Mouse (Mus musculus) forebrain, embryonic 11.5 days (tissue): ENCODE data around the gene Bicral. TPM values are rescaled to one million over a fixed set of nuclear protein-coding genes. Genes with fewer than 3 reads are reported as not detected.
"Not testable (repeated sequence)": the region's sequence is repeated elsewhere in the genome, so short reads cannot be mapped to it uniquely, and the experiment has no call there.

Experiments used
- ATAC-seq: fragments of 200-750 bp; cut with Nextera tagmentation; replicated peaks from 2 replicates; pipeline ENCODE4 v1.8.0; 2017; ENCODE audit warnings: moderate TSS enrichment; ENCODE audit not compliant: low FRiP score
- DNase-seq: peaks from one replicate; pipeline ENCODE4 v3.0.0-alpha.2; 2017; ENCODE audit warnings: low spot score
- H3K27ac ChIP-seq: fragments of 300-500 bp; sonication (generic); 2 replicates; pipeline ENCODE4 v1.5.1; 2014; ENCODE audit warnings: low read depth, low read length
- H3K27me3 ChIP-seq: fragments of 300-500 bp; sonication (generic); 2 replicates; pipeline ENCODE4 v1.6.1; 2014; ENCODE audit warnings: mild to moderate bottlenecking, low read length, mixed read lengths; ENCODE audit not compliant: control insufficient read depth, insufficient read depth
- H3K36me3 ChIP-seq: fragments of 300-500 bp; sonication (generic); 2 replicates; pipeline ENCODE4 v1.6.1; 2014; ENCODE audit warnings: mild to moderate bottlenecking, low read length, moderate library complexity, mixed read lengths; ENCODE audit not compliant: control insufficient read depth, insufficient read depth
- H3K4me1 ChIP-seq: fragments of 300-500 bp; sonication (generic); replicated peaks from 2 replicates; pipeline ENCODE4 v1.6.1; 2014; ENCODE audit warnings: low read length, mixed read lengths; ENCODE audit not compliant: control insufficient read depth, insufficient read depth
- H3K4me2 ChIP-seq: fragments of 300-500 bp; sonication (generic); 2 replicates; pipeline ENCODE4 v1.6.1; 2014; ENCODE audit warnings: low read depth, mild to moderate bottlenecking, low read length, moderate library complexity, mixed read lengths; ENCODE audit not compliant: severe bottlenecking
- H3K4me3 ChIP-seq: fragments of 300-500 bp; sonication (generic); 2 replicates; pipeline ENCODE4 v1.5.1; 2014; ENCODE audit warnings: low read depth, low read length
- H3K9ac ChIP-seq: fragments of 300-500 bp; sonication (generic); 2 replicates; pipeline ENCODE4 v1.6.1; 2014; ENCODE audit warnings: low read length
- H3K9me3 ChIP-seq: fragments of 300-500 bp; sonication (generic); 2 replicates; pipeline ENCODE4 v1.6.1; 2016; ENCODE audit warnings: low read length, mixed read lengths; ENCODE audit not compliant: control insufficient read depth
- WGBS: fragments of 180-500 bp; shearing (Covaris S2); extraction: QIAGEN DNeasy Blood & Tissue Kit; methylation state at CpG from one replicate; pipeline ENCODE4 v1.1.7; 2014; 5-methylcytosine and 5-hydroxymethylcytosine counted together
- polyA plus RNA-seq: library from polyadenylated mRNA; unstranded; fragments of >200 nt; fragmentation: Nextera tagmentation; extraction: Ambion mirVana; gene quantifications from 2 replicates; pipeline ENCODE4 v1.2.1, GENCODE M21; 2014

The Bicral gene
- polyA plus RNA-seq, 1 experiment from 2014 or later = 7.2 TPM

DNA sequence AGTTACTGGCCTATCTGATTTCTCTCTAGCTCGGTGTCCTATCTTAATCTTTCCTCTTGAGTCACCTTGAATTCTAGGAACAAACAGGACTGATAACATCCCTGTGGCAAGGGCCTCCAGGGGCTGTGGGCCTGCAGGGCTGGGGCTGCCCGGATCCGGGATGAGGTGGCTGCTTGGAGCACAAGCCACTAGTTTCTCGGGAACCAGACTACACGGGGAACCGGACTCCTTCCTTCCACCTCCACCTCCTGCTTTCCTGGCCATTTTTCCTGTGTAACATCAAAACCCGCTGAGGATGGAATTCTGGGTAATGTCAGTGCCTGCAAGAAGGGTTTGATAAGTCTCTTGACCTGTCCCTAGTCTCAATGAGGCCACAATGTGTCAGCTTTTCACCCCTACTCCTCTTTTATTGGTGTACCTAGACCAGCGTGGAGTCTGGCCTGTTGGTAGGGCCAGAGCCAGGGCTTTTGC is 3.6 kb downstream of the Bicral start:
- no peak overlapping the region for H3K4me2 ChIP-seq
- no peak overlapping the region for H3K27ac ChIP-seq
- no peak for DNase-seq
- 90% methylated on average over 8 of the region's 8 CpGs for WGBS
- no peaks in the 10 kb centered on the region for H3K36me3 ChIP-seq
- H3K9me3 ChIP-seq = no peaks in the 10 kb centered on the region
- ATAC-seq = no peak
- H3K9ac ChIP-seq = no peak overlapping the region
- H3K27me3 ChIP-seq = no peaks in the 10 kb centered on the region
- H3K4me1 ChIP-seq = peaks cover 6% of the 10 kb centered on the region; the same call in 1 of the 2 replicates
- no peak overlapping the region for H3K4me3 ChIP-seq

DNA sequence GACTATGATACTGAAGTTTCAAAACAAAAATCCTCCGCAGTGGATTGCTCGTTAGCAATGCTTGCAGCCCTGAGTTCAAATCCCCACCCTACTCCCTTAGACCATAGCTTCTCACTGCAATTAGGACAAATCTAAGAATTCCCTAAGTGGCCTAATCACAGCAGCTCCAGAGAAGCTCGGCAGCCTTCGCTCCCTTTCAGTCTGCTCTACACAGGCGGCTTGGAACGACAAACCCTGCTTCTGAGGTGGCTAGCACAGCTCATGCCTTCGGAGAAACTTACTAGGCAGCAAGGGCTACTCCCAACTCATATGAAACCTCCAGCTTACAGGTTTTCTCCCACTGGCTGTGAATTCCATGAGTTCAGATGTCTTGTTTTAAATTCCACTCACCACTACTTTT is 4.2 kb downstream of the Bicral start:
- Histone ChIP-seq H3K27me3 (no peaks in the 10 kb centered on the region), H3K9me3 (no peaks in the 10 kb centered on the region), H3K4me2 (no peak overlapping the region), H3K4me1 (peaks cover 6% of the 10 kb centered on the region; the same call in 1 of the 2 replicates), H3K4me3 (no peak overlapping the region), H3K36me3 (no peaks in the 10 kb centered on the region), H3K9ac (no peak overlapping the region), H3K27ac (no peak overlapping the region)
- DNase-seq = no peak
- no peak for ATAC-seq
- 90% methylated on average over 7 of the region's 7 CpGs for WGBS

- no peak overlapping the region for H3K27ac ChIP-seq
- DNase-seq = peak; percentile 58
- ATAC-seq = no peak
- no peak overlapping the region for H3K9ac ChIP-seq
- no peaks in the 10 kb centered on the region for H3K27me3 ChIP-seq
- no peak overlapping the region for H3K4me2 ChIP-seq
- peaks cover 6% of the 10 kb centered on the region; the same call in 1 of the 2 replicates for H3K4me1 ChIP-seq
- H3K36me3 ChIP-seq = no peaks in the 10 kb centered on the region
- 70% methylated on average over 6 of the region's 6 CpGs for WGBS
- no peaks in the 10 kb centered on the region for H3K9me3 ChIP-seq
- no peak overlapping the region for H3K4me3 ChIP-seq
Measured at GRCm38 (mm10) chr17:46853281-46853680, 5.0 kb downstream of the Bicral start.

DNA sequence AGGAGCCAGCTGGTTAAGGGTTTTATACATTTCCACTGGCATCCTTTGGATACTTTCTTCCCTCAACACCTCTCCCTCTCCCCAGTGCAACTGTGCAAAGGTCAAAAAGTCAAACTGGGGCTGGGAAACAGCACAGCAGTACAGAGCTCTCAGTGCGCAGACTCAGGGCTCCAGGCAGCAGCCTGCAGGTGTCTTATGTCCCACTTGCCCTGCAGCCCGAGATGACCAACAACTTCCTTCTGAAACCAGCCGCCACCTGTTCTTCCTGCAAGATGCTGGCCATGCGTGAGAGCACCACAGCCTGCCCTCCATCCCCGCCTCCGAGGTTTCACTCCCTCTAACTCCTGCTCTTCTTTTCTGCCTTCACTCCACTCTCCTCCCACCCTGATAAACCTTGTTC is 5.6 kb downstream of the Bicral start:
- Histone ChIP-seq H3K4me1 (peaks cover 6% of the 10 kb centered on the region; the same call in 1 of the 2 replicates), H3K9ac (no peak overlapping the region), H3K27me3 (no peaks in the 10 kb centered on the region), H3K27ac (no peak overlapping the region), H3K36me3 (no peaks in the 10 kb centered on the region), H3K4me3 (no peak overlapping the region), H3K9me3 (no peaks in the 10 kb centered on the region), H3K4me2 (no peak overlapping the region)
- ATAC-seq = no peak
- 64% methylated on average over 6 of the region's 6 CpGs for WGBS
- DNase-seq = peak; percentile 65

- H3K4me2 ChIP-seq = no peak overlapping the region
- no peak overlapping the region for H3K4me3 ChIP-seq
- H3K36me3 ChIP-seq = no peaks in the 10 kb centered on the region
- WGBS = 89% methylated on average over 7 of the region's 7 CpGs
- H3K9me3 ChIP-seq = no peaks in the 10 kb centered on the region
- no peak overlapping the region for H3K27ac ChIP-seq
- no peak for DNase-seq
- H3K27me3 ChIP-seq = no peaks in the 10 kb centered on the region
- H3K9ac ChIP-seq = no peak overlapping the region
- H3K4me1 ChIP-seq = no peaks in the 10 kb centered on the region
- no peak for ATAC-seq
Measured at GRCm38 (mm10) chr17:46847206-46847605, 11.1 kb downstream of the Bicral start.

- H3K4me2 ChIP-seq, H3K4me1 ChIP-seq, H3K9me3 ChIP-seq, ATAC-seq, H3K27ac ChIP-seq, DNase-seq, H3K9ac ChIP-seq, H3K36me3 ChIP-seq, H3K4me3 ChIP-seq, H3K27me3 ChIP-seq: not testable (repeated sequence)
- WGBS = 95% methylated on average over 18 of the region's 18 CpGs
Measured at GRCm38 (mm10) chr17:46846573-46846972, 11.7 kb downstream of the Bicral start.

- Histone ChIP-seq H3K9me3 (no peaks in the 10 kb centered on the region), H3K4me3 (no peak overlapping the region), H3K36me3 (no peaks in the 10 kb centered on the region), H3K27me3 (no peaks in the 10 kb centered on the region), H3K27ac (no peak overlapping the region), H3K4me2 (no peak overlapping the region), H3K9ac (no peak overlapping the region), H3K4me1 (no peaks in the 10 kb centered on the region)
- 88% methylated on average over 12 of the region's 12 CpGs for WGBS
- DNase-seq (no peak), ATAC-seq (no peak)
Measured at GRCm38 (mm10) chr17:46845262-46845661, 13.0 kb downstream of the Bicral start.

DNA sequence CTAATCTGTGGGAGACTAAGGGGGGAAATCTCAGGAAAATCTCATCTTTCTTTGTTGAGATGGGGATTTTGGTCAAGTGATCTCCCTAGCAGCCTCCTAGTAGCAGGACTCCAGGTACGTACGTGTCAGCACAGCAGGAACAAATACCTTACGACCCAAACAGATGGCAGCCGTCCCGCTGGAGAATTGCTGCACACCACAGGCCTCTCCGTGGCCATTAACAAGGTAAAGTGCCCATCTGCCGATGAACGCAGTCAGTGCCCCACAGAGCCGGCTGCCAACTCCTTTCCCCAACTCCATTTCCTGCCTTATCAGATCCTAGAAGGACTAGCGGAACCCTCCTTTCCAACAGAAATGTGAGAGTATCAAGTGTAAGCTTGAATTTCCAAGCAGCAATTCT is 13.5 kb downstream of the Bicral start:
- no peak overlapping the region for H3K4me2 ChIP-seq
- H3K4me3 ChIP-seq = no peak overlapping the region
- no peaks in the 10 kb centered on the region for H3K27me3 ChIP-seq
- no peak overlapping the region for H3K27ac ChIP-seq
- no peaks in the 10 kb centered on the region for H3K9me3 ChIP-seq
- ATAC-seq (no peak), DNase-seq (no peak)
- WGBS = 70% methylated on average over 10 of the region's 10 CpGs
- H3K4me1 ChIP-seq = no peaks in the 10 kb centered on the region
- H3K9ac ChIP-seq = no peak overlapping the region
- H3K36me3 ChIP-seq = no peaks in the 10 kb centered on the region

- Histone ChIP-seq H3K27ac (no peak overlapping the region), H3K27me3 (no peaks in the 10 kb centered on the region), H3K4me2 (no peak overlapping the region), H3K36me3 (no peaks in the 10 kb centered on the region), H3K4me1 (no peaks in the 10 kb centered on the region), H3K9ac (no peak overlapping the region), H3K9me3 (no peaks in the 10 kb centered on the region), H3K4me3 (no peak overlapping the region)
- 67% methylated on average over 7 of the region's 7 CpGs for WGBS
- ATAC-seq (no peak), DNase-seq (no peak)
Measured at GRCm38 (mm10) chr17:46843716-46844115, 14.6 kb downstream of the Bicral start.
